8 mouse cellular contexts compared by ENCODE assay signal in the genomic region with DNA sequence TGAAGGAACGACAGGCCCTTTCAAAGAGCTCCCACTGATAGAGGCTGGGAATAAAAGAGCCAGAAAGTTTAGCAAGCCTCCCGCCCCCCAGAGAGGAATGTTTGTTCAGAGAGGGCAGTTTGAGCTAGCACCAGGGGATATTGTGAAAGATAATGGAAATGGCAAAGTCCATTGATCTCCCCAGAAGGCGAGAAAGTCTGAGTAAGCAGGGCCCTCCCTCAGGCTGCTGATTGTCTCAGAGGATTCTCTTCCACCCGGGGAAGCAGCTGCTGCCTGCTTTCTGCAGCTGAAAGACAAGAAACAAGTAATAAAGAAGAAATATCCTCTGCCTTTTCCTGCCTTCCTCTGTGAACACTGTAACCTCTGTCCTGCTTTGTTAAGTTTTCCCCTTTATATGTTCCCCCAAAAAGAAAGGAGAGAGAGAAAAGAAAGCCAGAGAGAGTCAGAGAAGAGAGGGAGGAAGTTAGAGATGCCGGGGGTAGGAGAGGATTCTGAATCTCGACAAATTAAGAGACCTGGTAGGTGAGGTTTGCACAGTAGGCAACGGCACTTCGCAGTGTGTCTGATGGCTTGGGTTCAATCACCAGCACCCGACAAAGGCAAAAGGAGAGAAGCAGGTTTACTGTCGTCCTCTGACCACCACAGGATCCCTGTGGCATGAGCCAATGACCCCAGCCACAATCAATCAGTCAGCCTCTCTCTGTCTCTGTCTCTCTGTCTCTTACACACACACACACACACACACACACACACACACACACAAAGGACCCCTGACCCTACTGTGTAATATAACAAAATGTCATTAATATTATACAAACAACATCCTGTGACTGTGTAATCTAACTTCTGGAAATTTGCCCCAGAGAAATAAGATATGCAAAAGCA. TPM values are rescaled to one million over a fixed set of nuclear protein-coding genes. Genes with fewer than 3 reads are reported as not detected.
DNase-seq lines count a peak whose midpoint lies in the region; ATAC-seq lines count a peak whose summit lies in the region.

No protein-coding gene starts in this region.

- H3K4me3 ChIP-seq in kidney, embryonic 16.5 days (ENCODE audit: low read length) = no peak overlapping the region
- H3K4me3 ChIP-seq in forebrain, embryonic 11.5 days (ENCODE audit: low read depth, low read length) = no peak overlapping the region
- H3K4me3 ChIP-seq in limb, embryonic 11.5 days (ENCODE audit: low read depth, low read length) = no peak overlapping the region
- no peak overlapping the region for H3K4me3 ChIP-seq in neural tube, embryonic 12.5 days

- peaks cover 70% of the 10 kb centered on the region for H3K4me1 ChIP-seq in kidney, embryonic 16.5 days (ENCODE audit: insufficient read depth, low read length)
- peaks cover 33% of the 10 kb centered on the region for H3K4me1 ChIP-seq in forebrain, embryonic 11.5 days (replicated peaks; ENCODE audit: control insufficient read depth, insufficient read depth, low read length)
- peaks cover 34% of the 10 kb centered on the region for H3K4me1 ChIP-seq in limb, embryonic 11.5 days (ENCODE audit: control insufficient read depth, insufficient read depth, low read length)
- H3K4me1 ChIP-seq in neural tube, embryonic 12.5 days = peaks cover 47% of the 10 kb centered on the region

- peak overlapping the region; percentile 66 for H3K27ac ChIP-seq in kidney, embryonic 16.5 days (ENCODE audit: low read length)
- H3K27ac ChIP-seq in forebrain, embryonic 11.5 days (ENCODE audit: low read depth, low read length) = peak overlapping the region; percentile 82
- H3K27ac ChIP-seq in limb, embryonic 11.5 days (replicated peaks; ENCODE audit: low read depth, low read length) = no peak overlapping the region
- H3K27ac ChIP-seq in neural tube, embryonic 12.5 days = peak overlapping the region; percentile 62

- H3K9me3 ChIP-seq in kidney, embryonic 16.5 days (ENCODE audit: low read length) = no peaks in the 10 kb centered on the region
- H3K9me3 ChIP-seq in forebrain, embryonic 11.5 days (ENCODE audit: control insufficient read depth, low read length) = no peaks in the 10 kb centered on the region
- H3K9me3 ChIP-seq in limb, embryonic 11.5 days (ENCODE audit: control insufficient read depth, low read length) = no peaks in the 10 kb centered on the region
- no peaks in the 10 kb centered on the region for H3K9me3 ChIP-seq in neural tube, embryonic 12.5 days

- no peaks in the 10 kb centered on the region for H3K36me3 ChIP-seq in kidney, embryonic 16.5 days (ENCODE audit: insufficient read depth, low read length)
- H3K36me3 ChIP-seq in forebrain, embryonic 11.5 days (ENCODE audit: control insufficient read depth, insufficient read depth, low read length) = no peaks in the 10 kb centered on the region
- no peaks in the 10 kb centered on the region for H3K36me3 ChIP-seq in limb, embryonic 11.5 days (ENCODE audit: control insufficient read depth, insufficient read depth, low read length)
- no peaks in the 10 kb centered on the region for H3K36me3 ChIP-seq in neural tube, embryonic 12.5 days

- H3K27me3 ChIP-seq in kidney, embryonic 16.5 days (ENCODE audit: insufficient read depth, low read length) = no peaks in the 10 kb centered on the region
- no peaks in the 10 kb centered on the region for H3K27me3 ChIP-seq in forebrain, embryonic 11.5 days (ENCODE audit: control insufficient read depth, insufficient read depth, low read length)
- H3K27me3 ChIP-seq in limb, embryonic 11.5 days (ENCODE audit: control insufficient read depth, insufficient read depth, low read length) = no peaks in the 10 kb centered on the region
- H3K27me3 ChIP-seq in neural tube, embryonic 12.5 days (replicated peaks) = no peaks in the 10 kb centered on the region

- no peak for ATAC-seq in kidney, embryonic 16.5 days (ENCODE audit: low FRiP score, low TSS enrichment)
- peak; percentile 49 for ATAC-seq in forebrain, embryonic 11.5 days (replicated peaks; ENCODE audit: low FRiP score)
- ATAC-seq in limb, embryonic 11.5 days (ENCODE audit: insufficient number of reproducible peaks, low FRiP score, low TSS enrichment, low read depth) = no peak
- peak; percentile 22 for ATAC-seq in neural tube, embryonic 12.5 days (ENCODE audit: low FRiP score, low read depth)

- WGBS in kidney, embryonic 16.5 days = 17% methylated on average over 10 of the region's 10 CpGs
- WGBS in forebrain, embryonic 11.5 days = 3% methylated on average over 10 of the region's 10 CpGs
- 10% methylated on average over 10 of the region's 10 CpGs for WGBS in limb, embryonic 11.5 days
- WGBS in neural tube, embryonic 12.5 days = 2% methylated on average over 10 of the region's 10 CpGs

- no peak overlapping the region for H3K4me2 ChIP-seq in kidney, embryonic 16.5 days (replicated peaks; ENCODE audit: low read depth, low read length)
- peak overlapping the region; percentile 26; the same call in 1 of the 2 replicates for H3K4me2 ChIP-seq in forebrain, embryonic 11.5 days (ENCODE audit: low read depth, low read length, severe bottlenecking)
- no peak overlapping the region for H3K4me2 ChIP-seq in limb, embryonic 11.5 days (ENCODE audit: low read depth, severe bottlenecking)
- H3K4me2 ChIP-seq in neural tube, embryonic 12.5 days (replicated peaks) = peak overlapping the region; percentile 4; the same call in 1 of the 2 replicates

- H3K9ac ChIP-seq in kidney, embryonic 16.5 days (replicated peaks; ENCODE audit: low read length) = peak overlapping the region; percentile 49; the same call in 1 of the 2 replicates
- H3K9ac ChIP-seq in forebrain, embryonic 11.5 days (ENCODE audit: low read length) = peak overlapping the region; percentile 30
- 0 out of 2 replicates have a peak overlapping the region, but pooled peaks have one; percentile 9 for H3K9ac ChIP-seq in limb, embryonic 11.5 days (ENCODE audit: low read length)
- H3K9ac ChIP-seq in neural tube, embryonic 12.5 days = no peak overlapping the region

- DNase-seq in kidney, adult 18-20 months = no peak
- DNase-seq in forebrain, embryonic 11.5 days (ENCODE audit: low spot score) = peak; percentile 55
- DNase-seq in limb, embryonic 11.5 days (ENCODE audit: low spot score) = no peak
- DNase-seq in thymus, postnatal 36 days = no peak
- no peak for DNase-seq in urinary bladder, postnatal 14 days (ENCODE audit: low spot score)
- DNase-seq in cerebellum, postnatal 4 days (ENCODE audit: low spot score in 2 of 2) = no peak

RNA-seq across cellular contexts. Expression of gene Sec22b, which starts 38.9 kb away (rescaled TPM):
- 138 and 147 TPM in 2 replicates for polyA plus RNA-seq in kidney, embryonic 16.5 days (2015; fragmentation: Nextera tagmentation; extraction: Ambion mirVana)
- 121 and 122 TPM in 2 replicates for polyA plus RNA-seq in forebrain, embryonic 11.5 days (2014; fragmentation: Nextera tagmentation; extraction: Ambion mirVana)
- polyA plus RNA-seq in limb, embryonic 11.5 days (2014; fragmentation: Nextera tagmentation; extraction: Ambion mirVana) = 153 TPM in 2 replicates
- polyA plus RNA-seq in neural tube, embryonic 12.5 days (2016; fragmentation: Nextera tagmentation; extraction: Ambion mirVana) = 106 and 109 TPM in 2 replicates

RNA-seq across cellular contexts. Expression of gene Pde4dip, which starts 51.4 kb away (rescaled TPM):
- 27.5 and 28.1 TPM in 2 replicates for polyA plus RNA-seq in kidney, embryonic 16.5 days (2015; fragmentation: Nextera tagmentation; extraction: Ambion mirVana)
- polyA plus RNA-seq in forebrain, embryonic 11.5 days (2014; fragmentation: Nextera tagmentation; extraction: Ambion mirVana) = 25.7 and 27.2 TPM in 2 replicates
- 23.3 and 29.2 TPM in 2 replicates for polyA plus RNA-seq in limb, embryonic 11.5 days (2014; fragmentation: Nextera tagmentation; extraction: Ambion mirVana)
- 51.1 and 60.1 TPM in 2 replicates for polyA plus RNA-seq in neural tube, embryonic 12.5 days (2016; fragmentation: Nextera tagmentation; extraction: Ambion mirVana)

Comparison
In these comparisons a context has a peak if more than half of its experiments do, and no peak if none do; other contexts are left out.
1. ATAC-seq: peak in forebrain, embryonic 11.5 days (single experiment) and neural tube, embryonic 12.5 days (single experiment); none in kidney, embryonic 16.5 days (single experiment) and limb, embryonic 11.5 days (single experiment).
2. H3K4me2 ChIP-seq: peak in forebrain, embryonic 11.5 days (single experiment) and neural tube, embryonic 12.5 days (single experiment); none in kidney, embryonic 16.5 days (single experiment) and limb, embryonic 11.5 days (single experiment).